Mouse (Mus musculus) lung, postnatal 0 days (tissue): Measurements from ENCODE around the gene Zswim9. TPM values are rescaled to one million over a fixed set of nuclear protein-coding genes. Genes with fewer than 3 reads are reported as not detected.
"Not testable (repeated sequence)": the region's sequence is repeated elsewhere in the genome, so short reads cannot be mapped to it uniquely, and the experiment has no call there.

Experiments
- ATAC-seq: fragments of 200-750 bp; cut with Nextera tagmentation; 2 replicates; pipeline ENCODE4 v1.8.0; 2017; ENCODE audit warnings: moderate library complexity
- DNase-seq: peaks from one replicate; pipeline ENCODE4 v3.0.0-alpha.2; 2016; ENCODE audit warnings: low spot score
- H3K27ac ChIP-seq: fragments of 300-500 bp; sonication (generic); 2 replicates; pipeline ENCODE4 v1.5.1; 2014; ENCODE audit warnings: antibody characterized with exemption, mild to moderate bottlenecking, low read length, mixed read lengths
- H3K27me3 ChIP-seq: fragments of 300-500 bp; sonication (generic); replicated peaks from 2 replicates; pipeline ENCODE4 v1.6.1; 2014; ENCODE audit warnings: low read length, mixed read lengths; ENCODE audit not compliant: insufficient read depth
- H3K36me3 ChIP-seq: fragments of 300-500 bp; sonication (generic); 2 replicates; pipeline ENCODE4 v1.6.1; 2014; ENCODE audit warnings: low read length, mixed read lengths; ENCODE audit not compliant: insufficient read depth
- H3K4me1 ChIP-seq: fragments of 300-500 bp; sonication (generic); 2 replicates; pipeline ENCODE4 v1.6.1; 2014; ENCODE audit warnings: antibody characterized with exemption, low read depth, low read length, mixed read lengths; ENCODE audit not compliant: insufficient read depth
- H3K4me2 ChIP-seq: fragments of 300-500 bp; sonication (generic); replicated peaks from 2 replicates; pipeline ENCODE4 v1.6.1; 2014; ENCODE audit warnings: low read depth, mild to moderate bottlenecking, low read length, moderate library complexity, mixed read lengths
- H3K4me3 ChIP-seq: fragments of 300-500 bp; sonication (generic); 2 replicates; pipeline ENCODE4 v1.5.1; 2014; ENCODE audit warnings: low read depth, low read length
- H3K9ac ChIP-seq: fragments of 300-500 bp; sonication (generic); replicated peaks from 2 replicates; pipeline ENCODE4 v1.6.1; 2014; ENCODE audit warnings: low read depth, mild to moderate bottlenecking
- H3K9me3 ChIP-seq: fragments of 300-500 bp; sonication (generic); 2 replicates; pipeline ENCODE4 v1.6.1; 2016; ENCODE audit warnings: low read length, mixed read lengths
- CTCF ChIP-seq: IDR thresholded peaks from 2 replicates; pipeline ENCODE4 v1.5.1; 2016; ENCODE audit warnings: antibody characterized with exemption, mild to moderate bottlenecking
- EP300 ChIP-seq: IDR thresholded peaks from 2 replicates; pipeline ENCODE4 v1.6.1; 2016; ENCODE audit warnings: antibody characterized with exemption, mild to moderate bottlenecking, control low read depth
- WGBS: fragments of 180-500 bp; shearing (Covaris S2); extraction: QIAGEN DNeasy Blood & Tissue Kit; methylation state at CpG from one replicate; pipeline ENCODE4 v1.1.7; 2014; 5-methylcytosine and 5-hydroxymethylcytosine counted together
- polyA plus RNA-seq: library from polyadenylated mRNA; unstranded; fragments of >200 nt; fragmentation: Nextera tagmentation; extraction: Ambion mirVana; gene quantifications from 2 replicates; pipeline ENCODE4 v1.2.1, GENCODE M21; 2015

The Zswim9 gene
- polyA plus RNA-seq, 1 experiment from 2014 or later: 5.5 TPM

GRCm38 (mm10) chr7:13293878-13294855, 15.6 kb upstream of the Zswim9 start:
- DNase-seq (no peak), ATAC-seq (no peak)
- Histone ChIP-seq H3K9ac (no peak overlapping the region), H3K4me1 (no peaks in the 10 kb centered on the region), H3K4me2 (no peak overlapping the region), H3K9me3 (no peaks in the 10 kb centered on the region), H3K27ac (no peak overlapping the region), H3K36me3 (0 out of 2 replicates have a peak, but pooled peaks cover 5% of the 10 kb centered on the region), H3K27me3 (no peaks in the 10 kb centered on the region), H3K4me3 (no peak overlapping the region)
- no peak for TF ChIP-seq EP300
- no peak for TF ChIP-seq CTCF
- WGBS: 80% methylated on average over 11 of the region's 11 CpGs

- no peak for ATAC-seq
- WGBS: 81% methylated on average over 2 of the region's 2 CpGs
These were observed 12.8 kb upstream of the Zswim9 start for GRCm38 (mm10) chr7:13291370-13291769.

GRCm38 (mm10) chr7:13290041-13290675, 11.6 kb upstream of the Zswim9 start:
- peak; percentile 67 for DNase-seq
- Histone ChIP-seq H3K4me2 (no peak overlapping the region), H3K27ac (no peak overlapping the region), H3K4me3 (no peak overlapping the region), H3K4me1 (no peaks in the 10 kb centered on the region), H3K9ac (no peak overlapping the region), H3K36me3 (0 out of 2 replicates have a peak, but pooled peaks cover 5% of the 10 kb centered on the region), H3K27me3 (no peaks in the 10 kb centered on the region), H3K9me3 (no peaks in the 10 kb centered on the region)
- TF ChIP-seq EP300 (no peak), CTCF (no peak)
- ATAC-seq: peak; percentile 63
- WGBS: 86% methylated on average over 1 of the region's 1 CpGs

More at GRCm38 (mm10) chr7:13291370-13291769, 12.8 kb upstream of the Zswim9 start:
- no peak overlapping the region for H3K9ac ChIP-seq
- no peaks in the 10 kb centered on the region for H3K4me1 ChIP-seq
- no peaks in the 10 kb centered on the region for H3K27me3 ChIP-seq
- no peaks in the 10 kb centered on the region for H3K9me3 ChIP-seq
- no peak overlapping the region for H3K4me2 ChIP-seq
- H3K27ac ChIP-seq: no peak overlapping the region
- DNase-seq: no peak
- H3K36me3 ChIP-seq: 0 out of 2 replicates have a peak, but pooled peaks cover 5% of the 10 kb centered on the region
- TF ChIP-seq CTCF (no peak), EP300 (no peak)
- H3K4me3 ChIP-seq: no peak overlapping the region

- peak; percentile 54 for DNase-seq
- 0 out of 2 replicates have a peak, but pooled peaks cover 5% of the 10 kb centered on the region for H3K36me3 ChIP-seq
- 50% methylated on average over 5 of the region's 5 CpGs for WGBS
- H3K4me3 ChIP-seq: no peak overlapping the region
- H3K9me3 ChIP-seq: no peaks in the 10 kb centered on the region
- H3K4me2 ChIP-seq: no peak overlapping the region
- H3K27me3 ChIP-seq: no peaks in the 10 kb centered on the region
- H3K27ac ChIP-seq: no peak overlapping the region
- 0 out of 2 replicates have a peak, but pooled peaks have one; percentile 37 for ATAC-seq
- TF ChIP-seq EP300 (no peak), CTCF (peak; percentile 79)
- no peaks in the 10 kb centered on the region for H3K4me1 ChIP-seq
- H3K9ac ChIP-seq: no peak overlapping the region
These were observed 10.1 kb upstream of the Zswim9 start for GRCm38 (mm10) chr7:13288621-13289020.

- WGBS: 0% methylated on average over 8 of the region's 29 CpGs
- not testable (repeated sequence) for H3K9me3 ChIP-seq, DNase-seq, H3K27me3 ChIP-seq, H3K36me3 ChIP-seq, H3K27ac ChIP-seq, H3K4me1 ChIP-seq
- peak; percentile 56 for ATAC-seq
- peak overlapping the region; percentile 77 for H3K4me2 ChIP-seq
- peak overlapping the region; percentile 76 for H3K4me3 ChIP-seq
- peak overlapping the region; percentile 56; the same call in 1 of the 2 replicates for H3K9ac ChIP-seq
These were observed 436 bp upstream of the Zswim9 start for GRCm38 (mm10) chr7:13278957-13279356.

- Histone ChIP-seq H3K9ac (peak overlapping the region; percentile 56), H3K36me3 (no peaks in the 10 kb centered on the region), H3K4me1 (no peaks in the 10 kb centered on the region; the same call in 1 of the 2 replicates), H3K27ac (no peak overlapping the region), H3K4me2 (peak overlapping the region; percentile 77), H3K4me3 (peak overlapping the region; percentile 76), H3K9me3 (no peaks in the 10 kb centered on the region), H3K27me3 (no peaks in the 10 kb centered on the region)
- ATAC-seq (no peak), DNase-seq (no peak)
- TF ChIP-seq EP300 (no peak), CTCF (no peak)
- 28% methylated on average over 2 of the region's 2 CpGs for WGBS
These were observed 688 bp downstream of the Zswim9 start for GRCm38 (mm10) chr7:13277833-13278232.
